In the genomic region with DNA sequence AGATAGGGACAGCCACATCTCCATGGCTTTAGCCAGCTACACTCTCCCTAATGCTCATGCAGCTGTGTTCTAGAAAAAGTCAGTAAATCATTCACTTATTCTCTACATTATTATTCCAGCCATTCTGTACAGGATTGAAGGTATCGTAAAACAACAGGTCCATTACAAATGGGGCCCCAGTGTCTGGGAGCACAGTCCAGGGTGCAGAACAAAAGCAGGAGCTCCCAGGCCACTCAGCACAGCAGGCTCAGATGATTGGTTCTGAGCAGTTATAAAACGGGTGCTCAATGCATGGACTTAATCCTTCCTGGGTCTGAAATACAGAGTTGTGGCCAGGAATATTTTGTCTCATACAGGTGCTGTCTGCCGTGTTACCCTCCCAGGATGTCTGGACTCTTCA, we compare ENCODE assay signal across 22 mouse cellular contexts.
"Had no signal": no experiment of that assay in that cellular context is flagged by ENCODE, and none has a peak within 500 bp of the region (broad histone marks: within the 10 kb centered on the region; RNA-seq: fewer than 3 reads in every experiment).

No protein-coding gene starts in this region.

- H3K27ac ChIP-seq: lung, embryonic 15.5 days; macrophage; midbrain, embryonic 13.5 days; midbrain, embryonic 15.5 days; neural tube, embryonic 13.5 days; neural tube, embryonic 15.5 days had no signal

- H3K27me3 ChIP-seq: lung, embryonic 15.5 days; megakaryocyte, embryonic 14.5 days; midbrain, embryonic 13.5 days; midbrain, embryonic 15.5 days; neural tube, embryonic 13.5 days; neural tube, embryonic 15.5 days had no signal

- H3K4me2 ChIP-seq: lung, embryonic 15.5 days; midbrain, embryonic 11.5 days; midbrain, embryonic 13.5 days; midbrain, embryonic 15.5 days; neural tube, embryonic 13.5 days; neural tube, embryonic 15.5 days had no signal

- ATAC-seq: liver, postnatal 0 days; lung, postnatal 0 days; midbrain, embryonic 13.5 days; midbrain, embryonic 15.5 days had no signal

- H3K36me3 ChIP-seq: midbrain, embryonic 15.5 days had no signal

- H3K9me3 ChIP-seq: lung, embryonic 15.5 days; megakaryocyte, embryonic 14.5 days; midbrain, embryonic 13.5 days; midbrain, embryonic 15.5 days; neural tube, embryonic 13.5 days; neural tube, embryonic 15.5 days had no signal

- H3K4me1 ChIP-seq: lung, embryonic 15.5 days; midbrain, embryonic 15.5 days; neural tube, embryonic 15.5 days had no signal

- DNase-seq: liver, postnatal 0 days; lung, adult 2 months; lung, postnatal 14 days; lung, postnatal 36 days; retina, postnatal 1 day; right cerebral cortex, adult 18-20 months; right cerebral cortex, postnatal 25 days; right cerebral cortex, postnatal 4 days; spleen, adult 18-20 months; thymus, adult 18-20 months; thymus, postnatal 14 days; thymus, postnatal 36 days had no signal

- H3K9ac ChIP-seq: liver, postnatal 0 days; lung, embryonic 15.5 days; midbrain, embryonic 13.5 days; midbrain, embryonic 15.5 days; neural tube, embryonic 13.5 days; neural tube, embryonic 15.5 days had no signal

- H3K4me3 ChIP-seq: lung, embryonic 15.5 days; megakaryocyte, embryonic 14.5 days; midbrain, embryonic 13.5 days; midbrain, embryonic 15.5 days; myocyte; neural tube, embryonic 13.5 days; neural tube, embryonic 15.5 days had no signal
